Mouse (Mus musculus) midbrain, embryonic 14.5 days (tissue): Measurements from ENCODE around the gene Parm1. TPM values are rescaled to one million over a fixed set of nuclear protein-coding genes. Genes with fewer than 3 reads are reported as not detected.

Source experiments
- ATAC-seq: fragments of 200-750 bp; cut with Nextera tagmentation; 2 replicates; pipeline ENCODE4 v1.8.0; 2017; ENCODE audit warnings: moderate number of reproducible peaks, moderate library complexity; ENCODE audit not compliant: low FRiP score, low TSS enrichment
- DNase-seq: peaks from one replicate; pipeline ENCODE4 v3.0.0-alpha.2; 2015
- H3K27ac ChIP-seq: fragments of 300-500 bp; sonication (generic); replicated peaks from 2 replicates; pipeline ENCODE4 v1.5.1; 2014; ENCODE audit warnings: mild to moderate bottlenecking, low read depth, low read length, moderate library complexity
- H3K27me3 ChIP-seq: fragments of 300-500 bp; sonication (generic); 2 replicates; pipeline ENCODE4 v1.6.1; 2014; ENCODE audit warnings: low read length, control low read depth, mixed read lengths; ENCODE audit not compliant: control insufficient read depth, insufficient read depth
- H3K36me3 ChIP-seq: fragments of 300-500 bp; sonication (generic); 2 replicates; pipeline ENCODE4 v1.6.1; 2014; ENCODE audit warnings: low read length, control low read depth; ENCODE audit not compliant: control insufficient read depth, insufficient read depth
- H3K4me1 ChIP-seq: fragments of 300-500 bp; sonication (generic); 2 replicates; pipeline ENCODE4 v1.6.1; 2014; ENCODE audit warnings: mild to moderate bottlenecking, antibody characterized with exemption, low read length, control low read depth; ENCODE audit not compliant: control insufficient read depth, insufficient read depth
- H3K4me2 ChIP-seq: fragments of 300-500 bp; sonication (generic); 2 replicates; pipeline ENCODE4 v1.6.1; 2014; ENCODE audit warnings: mild to moderate bottlenecking, low read length, moderate library complexity
- H3K4me3 ChIP-seq: fragments of 300-500 bp; sonication (generic); replicated peaks from 2 replicates; pipeline ENCODE4 v1.5.1; 2014; ENCODE audit warnings: low read depth, low read length
- H3K9ac ChIP-seq: fragments of 300-500 bp; sonication (generic); replicated peaks from 2 replicates; pipeline ENCODE4 v1.6.1; 2014; ENCODE audit warnings: mild to moderate bottlenecking, low read length, moderate library complexity
- H3K9me3 ChIP-seq: fragments of 300-500 bp; sonication (generic); 2 replicates; pipeline ENCODE4 v1.6.1; 2016; ENCODE audit warnings: low read length, control low read depth, mixed read lengths; ENCODE audit not compliant: control insufficient read depth
- WGBS: fragments of 180-500 bp; shearing (Covaris S2); extraction: QIAGEN DNeasy Blood & Tissue Kit; methylation state at CpG from one replicate; pipeline ENCODE4 v1.1.7; 2014; 5-methylcytosine and 5-hydroxymethylcytosine counted together
- polyA plus RNA-seq: library from polyadenylated mRNA; unstranded; fragments of >200 nt; fragmentation: Nextera tagmentation; extraction: Ambion mirVana; gene quantifications from 2 replicates; pipeline ENCODE4 v1.2.1, GENCODE M21; 2014

The Parm1 gene
- polyA plus RNA-seq, 1 experiment from 2014 or later = 5.1 TPM

GRCm38 (mm10) chr5:91594083-91594482, 76.7 kb downstream of the Parm1 start:
- H3K27me3 ChIP-seq = no peaks in the 10 kb centered on the region
- ATAC-seq = no peak

GRCm38 (mm10) chr5:91597216-91597615, 79.8 kb downstream of the Parm1 start:
- no peaks in the 10 kb centered on the region for H3K4me1 ChIP-seq
- ATAC-seq = no peak
- H3K4me3 ChIP-seq = no peak overlapping the region
- no peaks in the 10 kb centered on the region for H3K36me3 ChIP-seq
- no peaks in the 10 kb centered on the region for H3K9me3 ChIP-seq
- no peak overlapping the region for H3K4me2 ChIP-seq
- no peak overlapping the region for H3K27ac ChIP-seq
- no peaks in the 10 kb centered on the region for H3K27me3 ChIP-seq
- DNase-seq = peak; percentile 26
- 60% methylated on average over 5 of the region's 5 CpGs for WGBS
- H3K9ac ChIP-seq = no peak overlapping the region

More at GRCm38 (mm10) chr5:91594083-91594482, 76.7 kb downstream of the Parm1 start:
- H3K9me3 ChIP-seq = no peaks in the 10 kb centered on the region
- WGBS = 92% methylated on average over 5 of the region's 5 CpGs
- no peak overlapping the region for H3K9ac ChIP-seq
- H3K36me3 ChIP-seq = no peaks in the 10 kb centered on the region
- no peak overlapping the region for H3K27ac ChIP-seq
- no peak for DNase-seq
- no peak overlapping the region for H3K4me2 ChIP-seq
- no peaks in the 10 kb centered on the region for H3K4me1 ChIP-seq
- H3K4me3 ChIP-seq = no peak overlapping the region

GRCm38 (mm10) chr5:91599801-91600200, 82.4 kb downstream of the Parm1 start:
- DNase-seq (no peak), ATAC-seq (no peak)
- Histone ChIP-seq H3K9me3 (no peaks in the 10 kb centered on the region), H3K4me3 (no peak overlapping the region), H3K27ac (no peak overlapping the region), H3K4me1 (no peaks in the 10 kb centered on the region), H3K9ac (no peak overlapping the region), H3K27me3 (no peaks in the 10 kb centered on the region), H3K4me2 (no peak overlapping the region), H3K36me3 (no peaks in the 10 kb centered on the region)
- 78% methylated on average over 7 of the region's 7 CpGs for WGBS

GRCm38 (mm10) chr5:91603347-91603746, 85.9 kb downstream of the Parm1 start:
- no peaks in the 10 kb centered on the region for H3K4me1 ChIP-seq
- no peak overlapping the region for H3K4me2 ChIP-seq
- no peak overlapping the region for H3K27ac ChIP-seq
- ATAC-seq (no peak), DNase-seq (no peak)
- no peaks in the 10 kb centered on the region for H3K9me3 ChIP-seq
- H3K9ac ChIP-seq = no peak overlapping the region
- 87% methylated on average over 7 of the region's 7 CpGs for WGBS
- no peaks in the 10 kb centered on the region for H3K36me3 ChIP-seq
- no peak overlapping the region for H3K4me3 ChIP-seq
- H3K27me3 ChIP-seq = no peaks in the 10 kb centered on the region

- Histone ChIP-seq H3K9ac (no peak overlapping the region), H3K4me1 (no peaks in the 10 kb centered on the region), H3K9me3 (no peaks in the 10 kb centered on the region), H3K27me3 (no peaks in the 10 kb centered on the region), H3K4me3 (no peak overlapping the region), H3K36me3 (no peaks in the 10 kb centered on the region), H3K4me2 (no peak overlapping the region), H3K27ac (no peak overlapping the region)
- ATAC-seq (no peak), DNase-seq (no peak)
- WGBS = 74% methylated on average over 12 of the region's 12 CpGs
Observed at GRCm38 (mm10) chr5:91603787-91604439, 86.5 kb downstream of the Parm1 start.

GRCm38 (mm10) chr5:91607234-91607633, 89.8 kb downstream of the Parm1 start:
- no peak overlapping the region for H3K9ac ChIP-seq
- no peak for DNase-seq
- ATAC-seq = no peak
- no peak overlapping the region for H3K27ac ChIP-seq
- no peaks in the 10 kb centered on the region for H3K36me3 ChIP-seq
- no peaks in the 10 kb centered on the region for H3K9me3 ChIP-seq
- H3K27me3 ChIP-seq = no peaks in the 10 kb centered on the region
- H3K4me3 ChIP-seq = no peak overlapping the region
- WGBS = 92% methylated on average over 2 of the region's 2 CpGs
- H3K4me1 ChIP-seq = no peaks in the 10 kb centered on the region
- no peak overlapping the region for H3K4me2 ChIP-seq

GRCm38 (mm10) chr5:91607841-91608240, 90.4 kb downstream of the Parm1 start:
- no peaks in the 10 kb centered on the region for H3K36me3 ChIP-seq
- H3K27ac ChIP-seq = no peak overlapping the region
- no peaks in the 10 kb centered on the region for H3K4me1 ChIP-seq
- no peak for DNase-seq
- ATAC-seq = no peak
- H3K9ac ChIP-seq = no peak overlapping the region
- H3K4me3 ChIP-seq = no peak overlapping the region
- H3K9me3 ChIP-seq = no peaks in the 10 kb centered on the region
- no peaks in the 10 kb centered on the region for H3K27me3 ChIP-seq
- no peak overlapping the region for H3K4me2 ChIP-seq
- 88% methylated on average over 7 of the region's 7 CpGs for WGBS

- no peak for DNase-seq
- H3K27me3 ChIP-seq = no peaks in the 10 kb centered on the region
- H3K27ac ChIP-seq = no peak overlapping the region
- H3K4me3 ChIP-seq = no peak overlapping the region
- no peaks in the 10 kb centered on the region for H3K4me1 ChIP-seq
- H3K36me3 ChIP-seq = no peaks in the 10 kb centered on the region
- H3K4me2 ChIP-seq = no peak overlapping the region
- H3K9me3 ChIP-seq = no peaks in the 10 kb centered on the region
- H3K9ac ChIP-seq = no peak overlapping the region
- 82% methylated on average over 4 of the region's 4 CpGs for WGBS
- ATAC-seq = no peak
Observed at GRCm38 (mm10) chr5:91609041-91609440, 91.6 kb downstream of the Parm1 start.

GRCm38 (mm10) chr5:91609511-91610300, 92.3 kb downstream of the Parm1 start:
- Histone ChIP-seq H3K4me2 (no peak overlapping the region), H3K9ac (no peak overlapping the region), H3K27me3 (no peaks in the 10 kb centered on the region), H3K36me3 (no peaks in the 10 kb centered on the region), H3K9me3 (no peaks in the 10 kb centered on the region), H3K27ac (no peak overlapping the region), H3K4me1 (no peaks in the 10 kb centered on the region), H3K4me3 (no peak overlapping the region)
- 84% methylated on average over 3 of the region's 3 CpGs for WGBS
- no peak for ATAC-seq
- no peak for DNase-seq
